Mouse (Mus musculus): ENCODE data around the gene Rhox4f. TPM values are rescaled to one million over a fixed set of nuclear protein-coding genes. Genes with fewer than 3 reads are reported as not detected.

The Rhox4f gene
- polyA plus RNA-seq (2012; rRNA removed): not detected in 2 replicates

DNA sequence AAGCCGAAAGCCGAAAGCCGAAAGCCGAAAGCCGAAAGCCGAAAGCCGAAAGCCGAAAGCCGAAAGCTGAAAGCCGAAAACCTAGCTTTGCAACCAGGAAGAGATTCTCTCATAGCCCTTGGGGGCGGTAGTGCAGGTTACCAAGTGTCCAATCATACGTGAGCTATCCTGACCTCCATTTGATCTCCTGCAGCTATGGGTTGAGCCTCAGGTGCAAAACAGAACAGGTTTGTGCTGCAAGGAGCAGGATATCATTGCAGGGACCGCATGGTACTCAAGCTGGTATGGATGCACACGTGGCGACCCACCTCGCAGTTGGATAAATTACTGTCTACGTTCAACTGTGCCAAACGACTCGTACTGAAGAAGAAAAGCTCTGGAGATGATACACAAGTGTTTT, at the start of gene Rhox4f:
Rhox4f (minus strand) TSS at position 101 of the 400 bp plus-strand sequence.

DNA sequence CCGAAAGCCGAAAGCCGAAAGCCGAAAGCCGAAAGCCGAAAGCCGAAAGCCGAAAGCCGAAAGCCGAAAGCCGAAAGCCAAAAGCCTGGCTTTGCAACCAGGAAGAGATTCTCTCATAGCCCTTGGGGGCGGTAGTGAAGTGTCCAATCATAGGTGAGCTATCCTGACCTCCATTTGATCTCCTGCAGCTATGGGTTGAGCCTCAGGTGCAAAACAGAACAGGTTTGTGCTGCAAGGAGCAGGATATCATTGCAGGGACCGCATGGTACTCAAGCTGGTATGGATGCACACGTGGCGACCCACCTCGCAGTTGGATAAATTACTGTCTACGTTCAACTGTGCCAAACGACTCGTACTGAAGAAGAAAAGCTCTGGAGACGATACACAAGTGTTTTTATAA, 43.7 kb upstream of the Rhox4f start, which contains the start of gene Rhox4g:
Rhox4g (minus strand) TSS at position 101 of the 400 bp plus-strand sequence.

DNA sequence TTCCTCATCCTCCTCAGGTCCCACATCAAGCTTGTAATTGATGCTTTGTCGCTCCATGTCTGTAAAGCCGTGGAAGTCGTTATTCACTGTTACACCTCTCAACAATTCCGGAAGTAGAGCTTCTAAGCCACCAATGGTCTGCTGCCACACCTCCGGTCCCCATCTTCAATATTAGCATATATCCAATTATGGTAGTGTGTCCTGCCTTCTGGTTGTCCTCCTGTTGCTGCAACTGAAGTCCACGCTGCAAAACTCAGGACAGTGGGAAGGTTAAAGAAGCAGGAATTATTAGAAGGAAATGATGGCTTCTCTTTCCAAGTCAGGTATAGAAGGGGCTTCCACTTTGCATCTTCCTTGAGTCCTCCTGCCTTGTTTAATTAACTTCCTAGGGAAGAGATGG, 35.9 kb upstream of the Rhox4f start, which contains the start of gene Rhox2g:
Rhox2g (minus strand) TSS at position 101 of the 400 bp plus-strand sequence.

GRCm38 (mm10) chrX:37628512-37628911, 21.0 kb upstream of the Rhox4f start, which contains the start of gene Rhox3g:
TSS of gene Rhox3g (minus strand) at chrX:37628612.

GRCm38 (mm10) chrX:37580692-37581091, 26.8 kb downstream of the Rhox4f start, which contains the start of gene Rhox3f:
TSS of gene Rhox3f (plus strand) at chrX:37580992.

GRCm38 (mm10) chrX:37571105-37571504, 36.4 kb downstream of the Rhox4f start, which contains the start of gene Rhox2f:
TSS of gene Rhox2f (plus strand) at chrX:37571405.

GRCm38 (mm10) chrX:37557112-37557511, 50.4 kb downstream of the Rhox4f start, which contains the start of gene Rhox4e:
TSS of gene Rhox4e (plus strand) at chrX:37557412.

Other genes with a start within 250 kb of the Rhox4f start
- not detected in 2 replicates for gene Rhox3a2, start 227.7 kb downstream of the Rhox4f start, polyA plus RNA-seq (2012; rRNA removed)
- not detected in 2 replicates for gene Rhox4a2, start 216.9 kb downstream of the Rhox4f start, polyA plus RNA-seq (2012; rRNA removed)
- gene Rhox2b, start 195.6 kb downstream of the Rhox4f start, polyA plus RNA-seq (2012; rRNA removed): not detected in 2 replicates
- not detected in 2 replicates for gene Rhox4b, start 175.2 kb downstream of the Rhox4f start, polyA plus RNA-seq (2012; rRNA removed)
- gene Rhox2c, start 154.0 kb downstream of the Rhox4f start, polyA plus RNA-seq (2012; rRNA removed): not detected in 2 replicates
- not detected in 2 replicates for gene Rhox3c, start 149.1 kb downstream of the Rhox4f start, polyA plus RNA-seq (2012; rRNA removed)
- not detected in 2 replicates for gene Rhox4c, start 127.4 kb downstream of the Rhox4f start, polyA plus RNA-seq (2012; rRNA removed)
- not detected in 2 replicates for gene Rhox2d, start 114.3 kb downstream of the Rhox4f start, polyA plus RNA-seq (2012; rRNA removed)
- not detected in 2 replicates for gene Rhox4d, start 93.3 kb downstream of the Rhox4f start, polyA plus RNA-seq (2012; rRNA removed)
- not detected in 2 replicates for gene Rhox2e, start 77.3 kb downstream of the Rhox4f start, polyA plus RNA-seq (2012; rRNA removed)
- gene Rhox3e, start 65.7 kb downstream of the Rhox4f start, polyA plus RNA-seq (2012; rRNA removed): not detected in 2 replicates
- not detected in 2 replicates for gene Rhox4e, start 50.3 kb downstream of the Rhox4f start, polyA plus RNA-seq (2012; rRNA removed)
- not detected in 2 replicates for gene Rhox2f, start 36.3 kb downstream of the Rhox4f start, polyA plus RNA-seq (2012; rRNA removed)
- not detected in 2 replicates for gene Rhox3f, start 26.7 kb downstream of the Rhox4f start, polyA plus RNA-seq (2012; rRNA removed)
- gene Rhox3g, start 20.9 kb upstream of the Rhox4f start, polyA plus RNA-seq (2012; rRNA removed): not detected in 2 replicates
- not detected in 2 replicates for gene Rhox2g, start 35.8 kb upstream of the Rhox4f start, polyA plus RNA-seq (2012; rRNA removed)
- not detected in 2 replicates for gene Rhox4g, start 43.6 kb upstream of the Rhox4f start, polyA plus RNA-seq (2012; rRNA removed)
- not detected in 2 replicates for gene Rhox3h, start 61.1 kb upstream of the Rhox4f start, polyA plus RNA-seq (2012; rRNA removed)
- not detected in 2 replicates for gene Rhox2h, start 65.6 kb upstream of the Rhox4f start, polyA plus RNA-seq (2012; rRNA removed)
- not detected in 2 replicates for gene Rhox5, start 197.1 kb upstream of the Rhox4f start, polyA plus RNA-seq (2012; rRNA removed)
- not detected in 2 replicates for gene Rhox6, start 219.2 kb upstream of the Rhox4f start, polyA plus RNA-seq (2012; rRNA removed)
- not detected in 2 replicates for gene Rhox7a, start 224.0 kb upstream of the Rhox4f start, polyA plus RNA-seq (2012; rRNA removed)